Mouse (Mus musculus) activated CD4-positive, CD25-positive, alpha-beta regulatory T cell, adult 4 months (primary cell): ENCODE results near the gene Selenos. TPM values are rescaled to one million over a fixed set of nuclear protein-coding genes. Genes with fewer than 3 reads are reported as not detected.

Experiments
- ATAC-seq: one replicate; pipeline ENCODE4 v1.8.0; 2017
- polyA plus RNA-seq, 2 experiments: library from polyadenylated mRNA; unstranded; fragments of 100-300 nt; shearing (Covaris generic); gene quantifications; one replicate each; pipeline ENCODE4 v1.2.1; 2017

The Selenos gene
- polyA plus RNA-seq, 2 experiments from 2014 or later = 188 to 201 TPM

GRCm38 (mm10) chr7:66120702-66121396 lies 41.4 kb downstream of the Selenos start:
- peak; percentile 32 for ATAC-seq

GRCm38 (mm10) chr7:66124551-66124968 lies 45.1 kb downstream of the Selenos start:
- no peak for ATAC-seq

- no peak for ATAC-seq
Observed at GRCm38 (mm10) chr7:66125368-66125767, 45.9 kb downstream of the Selenos start.

- no peak for ATAC-seq
Observed at GRCm38 (mm10) chr7:66127951-66128645, 48.6 kb downstream of the Selenos start.

GRCm38 (mm10) chr7:66128857-66129256 lies 49.4 kb downstream of the Selenos start:
- no peak for ATAC-seq

- ATAC-seq = no peak
Observed at GRCm38 (mm10) chr7:66130296-66130695, 50.8 kb downstream of the Selenos start.

GRCm38 (mm10) chr7:66131776-66132421 lies 52.5 kb downstream of the Selenos start:
- no peak for ATAC-seq

GRCm38 (mm10) chr7:66134154-66134553 lies 54.7 kb downstream of the Selenos start:
- ATAC-seq = no peak

GRCm38 (mm10) chr7:66135644-66136043 lies 56.2 kb downstream of the Selenos start:
- no peak for ATAC-seq

GRCm38 (mm10) chr7:66136187-66136586 lies 56.7 kb downstream of the Selenos start:
- no peak for ATAC-seq

- ATAC-seq = no peak
Observed at GRCm38 (mm10) chr7:66137309-66137708, 57.9 kb downstream of the Selenos start.

- no peak for ATAC-seq
Observed at GRCm38 (mm10) chr7:66138301-66138700, 58.9 kb downstream of the Selenos start.

GRCm38 (mm10) chr7:66138878-66139277 lies 59.4 kb downstream of the Selenos start:
- no peak for ATAC-seq

Other genes with a start within 250 kb of the Selenos start
- not detected for gene Pcsk6, start 217.9 kb upstream of the Selenos start, polyA plus RNA-seq
- gene Gm45213, start 36.0 kb upstream of the Selenos start, polyA plus RNA-seq = not detected
- gene Snrpa1, start 20.6 kb upstream of the Selenos start, polyA plus RNA-seq = 100 to 1,000 TPM; 133 to 154 TPM
- 10 to 100 TPM; 12.3 to 13.3 TPM for gene Chsy1, start 29.9 kb downstream of the Selenos start, polyA plus RNA-seq